Mouse (Mus musculus): ENCODE data around the gene CN725425. TPM values are rescaled to one million over a fixed set of nuclear protein-coding genes. Genes with fewer than 3 reads are reported as not detected.
A peak's percentile ranks its signal among the peaks of the same experiment; 100 is the strongest.

Gene CN725425
- polyA plus RNA-seq, 1 experiment from 2014 or later = 0.22 TPM

GRCm38 (mm10) chr15:91255308-91255707 lies 56.0 kb downstream of the CN725425 start:
- peaks cover 34% of the 10 kb centered on the region for H3K4me1 ChIP-seq (ENCODE audit: control insufficient read depth, low read depth, low read length)
- no peak overlapping the region for H3K9ac ChIP-seq (ENCODE audit: low read depth, low read length)
- 77% methylated on average over 2 of the region's 2 CpGs for WGBS (ENCODE audit: insufficient replicate concordance)
- H3K4me2 ChIP-seq (ENCODE audit: low read depth, low read length) = no peak overlapping the region
- H3K27ac ChIP-seq (ENCODE audit: low read length) = no peak overlapping the region
- no peaks in the 10 kb centered on the region for H3K36me3 ChIP-seq (ENCODE audit: control insufficient read depth, insufficient read depth)
- no peaks in the 10 kb centered on the region for H3K9me3 ChIP-seq (replicated peaks; ENCODE audit: control insufficient read depth, low read length)
- H3K4me3 ChIP-seq (ENCODE audit: low read depth, low read length) = no peak overlapping the region
- no peaks in the 10 kb centered on the region for H3K27me3 ChIP-seq (ENCODE audit: control insufficient read depth, insufficient read depth, low read depth, low read length)
- ATAC-seq (ENCODE audit: low read depth) = no peak

GRCm38 (mm10) chr15:91257140-91257539 lies 57.8 kb downstream of the CN725425 start:
- H3K36me3 ChIP-seq (ENCODE audit: control insufficient read depth, insufficient read depth) = no peaks in the 10 kb centered on the region
- no peak overlapping the region for H3K4me3 ChIP-seq (ENCODE audit: low read depth, low read length)
- WGBS (ENCODE audit: insufficient replicate concordance) = 83% methylated on average over 11 of the region's 11 CpGs
- no peaks in the 10 kb centered on the region for H3K27me3 ChIP-seq (ENCODE audit: control insufficient read depth, insufficient read depth, low read depth, low read length)
- no peak for ATAC-seq (ENCODE audit: low read depth)
- H3K4me1 ChIP-seq (ENCODE audit: control insufficient read depth, low read depth, low read length) = peaks cover 33% of the 10 kb centered on the region
- H3K9me3 ChIP-seq (replicated peaks; ENCODE audit: control insufficient read depth, low read length) = no peaks in the 10 kb centered on the region
- no peak overlapping the region for H3K27ac ChIP-seq (ENCODE audit: low read length)
- H3K9ac ChIP-seq (ENCODE audit: low read depth, low read length) = no peak overlapping the region
- H3K4me2 ChIP-seq (ENCODE audit: low read depth, low read length) = no peak overlapping the region

- no peaks in the 10 kb centered on the region for H3K36me3 ChIP-seq (ENCODE audit: control insufficient read depth, insufficient read depth)
- peak overlapping the region; percentile 55 for H3K27ac ChIP-seq (ENCODE audit: low read length)
- peak; percentile 97 for ATAC-seq (ENCODE audit: low read depth)
- no peak overlapping the region for H3K4me3 ChIP-seq (ENCODE audit: low read depth, low read length)
- no peaks in the 10 kb centered on the region for H3K9me3 ChIP-seq (replicated peaks; ENCODE audit: control insufficient read depth, low read length)
- 26% methylated on average over 5 of the region's 5 CpGs for WGBS (ENCODE audit: insufficient replicate concordance)
- no peak overlapping the region for H3K9ac ChIP-seq (ENCODE audit: low read depth, low read length)
- no peaks in the 10 kb centered on the region for H3K27me3 ChIP-seq (ENCODE audit: control insufficient read depth, insufficient read depth, low read depth, low read length)
- no peak overlapping the region for H3K4me2 ChIP-seq (ENCODE audit: low read depth, low read length)
- peaks cover 26% of the 10 kb centered on the region for H3K4me1 ChIP-seq (ENCODE audit: control insufficient read depth, low read depth, low read length)
These were observed 61.3 kb downstream of the CN725425 start for GRCm38 (mm10) chr15:91260578-91260977.

- ATAC-seq (ENCODE audit: low read depth) = no peak
- Histone ChIP-seq H3K4me3 (ENCODE audit: low read depth, low read length) (no peak overlapping the region), H3K27ac (ENCODE audit: low read length) (no peak overlapping the region), H3K36me3 (ENCODE audit: control insufficient read depth, insufficient read depth) (no peaks in the 10 kb centered on the region), H3K9ac (ENCODE audit: low read depth, low read length) (no peak overlapping the region), H3K27me3 (ENCODE audit: control insufficient read depth, insufficient read depth, low read depth, low read length) (no peaks in the 10 kb centered on the region), H3K4me1 (ENCODE audit: control insufficient read depth, low read depth, low read length) (peaks cover 19% of the 10 kb centered on the region), H3K4me2 (ENCODE audit: low read depth, low read length) (no peak overlapping the region), H3K9me3 (replicated peaks; ENCODE audit: control insufficient read depth, low read length) (no peaks in the 10 kb centered on the region)
- WGBS (ENCODE audit: insufficient replicate concordance) = 88% methylated on average over 1 of the region's 1 CpGs
These were observed 64.6 kb downstream of the CN725425 start for GRCm38 (mm10) chr15:91263926-91264325.

GRCm38 (mm10) chr15:91268532-91268931 lies 69.2 kb downstream of the CN725425 start:
- Histone ChIP-seq H3K36me3 (ENCODE audit: control insufficient read depth, insufficient read depth) (no peaks in the 10 kb centered on the region), H3K9me3 (replicated peaks; ENCODE audit: control insufficient read depth, low read length) (no peaks in the 10 kb centered on the region), H3K9ac (ENCODE audit: low read depth, low read length) (no peak overlapping the region), H3K4me2 (ENCODE audit: low read depth, low read length) (no peak overlapping the region), H3K4me1 (ENCODE audit: control insufficient read depth, low read depth, low read length) (no peaks in the 10 kb centered on the region), H3K27me3 (ENCODE audit: control insufficient read depth, insufficient read depth, low read depth, low read length) (no peaks in the 10 kb centered on the region), H3K4me3 (ENCODE audit: low read depth, low read length) (no peak overlapping the region), H3K27ac (ENCODE audit: low read length) (no peak overlapping the region)
- ATAC-seq (ENCODE audit: low read depth) = no peak
- WGBS (ENCODE audit: insufficient replicate concordance) = 66% methylated on average over 4 of the region's 4 CpGs

- Histone ChIP-seq H3K27me3 (ENCODE audit: control insufficient read depth, insufficient read depth, low read depth, low read length) (no peaks in the 10 kb centered on the region), H3K4me1 (ENCODE audit: control insufficient read depth, low read depth, low read length) (no peaks in the 10 kb centered on the region), H3K4me2 (ENCODE audit: low read depth, low read length) (no peak overlapping the region), H3K36me3 (ENCODE audit: control insufficient read depth, insufficient read depth) (no peaks in the 10 kb centered on the region), H3K4me3 (ENCODE audit: low read depth, low read length) (no peak overlapping the region), H3K9ac (ENCODE audit: low read depth, low read length) (no peak overlapping the region), H3K9me3 (replicated peaks; ENCODE audit: control insufficient read depth, low read length) (no peaks in the 10 kb centered on the region), H3K27ac (ENCODE audit: low read length) (no peak overlapping the region)
- 50% methylated on average over 3 of the region's 3 CpGs for WGBS (ENCODE audit: insufficient replicate concordance)
- peak; percentile 11; the same call in 1 of the 2 replicates for ATAC-seq (ENCODE audit: low read depth)
These were observed 76.7 kb downstream of the CN725425 start for GRCm38 (mm10) chr15:91275961-91276360.

GRCm38 (mm10) chr15:91279571-91279970 lies 80.3 kb downstream of the CN725425 start:
- H3K27ac ChIP-seq (ENCODE audit: low read length) = no peak overlapping the region
- H3K9me3 ChIP-seq (replicated peaks; ENCODE audit: control insufficient read depth, low read length) = no peaks in the 10 kb centered on the region
- no peaks in the 10 kb centered on the region for H3K36me3 ChIP-seq (ENCODE audit: control insufficient read depth, insufficient read depth)
- no peaks in the 10 kb centered on the region for H3K27me3 ChIP-seq (ENCODE audit: control insufficient read depth, insufficient read depth, low read depth, low read length)
- H3K4me1 ChIP-seq (ENCODE audit: control insufficient read depth, low read depth, low read length) = no peaks in the 10 kb centered on the region
- no peak overlapping the region for H3K4me3 ChIP-seq (ENCODE audit: low read depth, low read length)
- no peak for ATAC-seq (ENCODE audit: low read depth)
- WGBS (ENCODE audit: insufficient replicate concordance) = 80% methylated on average over 5 of the region's 5 CpGs
- H3K4me2 ChIP-seq (ENCODE audit: low read depth, low read length) = no peak overlapping the region
- no peak overlapping the region for H3K9ac ChIP-seq (ENCODE audit: low read depth, low read length)

- H3K9me3 ChIP-seq (replicated peaks; ENCODE audit: control insufficient read depth, low read length) = no peaks in the 10 kb centered on the region; the same call in 1 of the 2 replicates
- H3K4me1 ChIP-seq (ENCODE audit: control insufficient read depth, low read depth, low read length) = no peaks in the 10 kb centered on the region
- no peaks in the 10 kb centered on the region for H3K36me3 ChIP-seq (ENCODE audit: control insufficient read depth, insufficient read depth)
- no peak overlapping the region for H3K9ac ChIP-seq (ENCODE audit: low read depth, low read length)
- H3K4me2 ChIP-seq (ENCODE audit: low read depth, low read length) = no peak overlapping the region
- no peak overlapping the region for H3K27ac ChIP-seq (ENCODE audit: low read length)
- WGBS (ENCODE audit: insufficient replicate concordance) = 70% methylated on average over 5 of the region's 5 CpGs
- no peaks in the 10 kb centered on the region for H3K27me3 ChIP-seq (ENCODE audit: control insufficient read depth, insufficient read depth, low read depth, low read length)
- ATAC-seq (ENCODE audit: low read depth) = no peak
- no peak overlapping the region for H3K4me3 ChIP-seq (ENCODE audit: low read depth, low read length)
These were observed 82.2 kb downstream of the CN725425 start for GRCm38 (mm10) chr15:91281521-91281920.

GRCm38 (mm10) chr15:91282822-91283221 lies 83.5 kb downstream of the CN725425 start:
- Histone ChIP-seq H3K27ac (ENCODE audit: low read length) (no peak overlapping the region), H3K36me3 (ENCODE audit: control insufficient read depth, insufficient read depth) (no peaks in the 10 kb centered on the region), H3K9me3 (replicated peaks; ENCODE audit: control insufficient read depth, low read length) (no peaks in the 10 kb centered on the region; the same call in 1 of the 2 replicates), H3K9ac (ENCODE audit: low read depth, low read length) (no peak overlapping the region), H3K27me3 (ENCODE audit: control insufficient read depth, insufficient read depth, low read depth, low read length) (no peaks in the 10 kb centered on the region), H3K4me1 (ENCODE audit: control insufficient read depth, low read depth, low read length) (no peaks in the 10 kb centered on the region), H3K4me2 (ENCODE audit: low read depth, low read length) (no peak overlapping the region), H3K4me3 (ENCODE audit: low read depth, low read length) (no peak overlapping the region)
- WGBS (ENCODE audit: insufficient replicate concordance) = 66% methylated on average over 7 of the region's 7 CpGs
- ATAC-seq (ENCODE audit: low read depth) = peak; percentile 21; the same call in 1 of the 2 replicates
